Mouse (Mus musculus) frontal cortex, postnatal 36 days (tissue): ENCODE results near the gene Cd101.
A peak's percentile ranks its signal among the peaks of the same experiment; 100 is the strongest.

Experiments used
- DNase-seq, 2 experiments: peaks; one replicate each; pipeline ENCODE4 v3.0.0; 2022; ENCODE audit warnings: low spot score in 2 of 2

Cd101 gene

GRCm38 (mm10) chr3:101029339-101029738 lies at the start of gene Cd101:
Gene Cd101 (minus strand): TSS chr3:101029556.
- no peak for DNase-seq

GRCm38 (mm10) chr3:101078344-101078743 lies 49.0 kb upstream of the Cd101 start:
- no peak for DNase-seq

GRCm38 (mm10) chr3:101077710-101078100 lies 48.3 kb upstream of the Cd101 start:
- no peak for DNase-seq

GRCm38 (mm10) chr3:101076966-101077709 lies 47.8 kb upstream of the Cd101 start:
- DNase-seq: no peak

- no peak for DNase-seq
Measured at GRCm38 (mm10) chr3:101075866-101076265, 46.5 kb upstream of the Cd101 start.

- no peak for DNase-seq
Measured at GRCm38 (mm10) chr3:101073384-101073783, 44.0 kb upstream of the Cd101 start.

GRCm38 (mm10) chr3:101072506-101073215 lies 43.3 kb upstream of the Cd101 start:
- no peak for DNase-seq

- DNase-seq: no peak
Measured at GRCm38 (mm10) chr3:101071576-101071975, 42.2 kb upstream of the Cd101 start.

- no peak for DNase-seq
Measured at GRCm38 (mm10) chr3:101070796-101071235, 41.5 kb upstream of the Cd101 start.

- no peak for DNase-seq
Measured at GRCm38 (mm10) chr3:101070230-101070795, 41.0 kb upstream of the Cd101 start.

- DNase-seq: no peak
Measured at GRCm38 (mm10) chr3:101068701-101069100, 39.3 kb upstream of the Cd101 start.

GRCm38 (mm10) chr3:101066175-101066574 lies 36.8 kb upstream of the Cd101 start:
- DNase-seq: no peak

GRCm38 (mm10) chr3:101061865-101062585 lies 32.7 kb upstream of the Cd101 start:
- DNase-seq: peak; percentile 33 to 78

- DNase-seq: no peak
Measured at GRCm38 (mm10) chr3:101059214-101059613, 29.9 kb upstream of the Cd101 start.

GRCm38 (mm10) chr3:101058203-101058602 lies 28.8 kb upstream of the Cd101 start:
- no peak for DNase-seq

- no peak for DNase-seq
Measured at GRCm38 (mm10) chr3:101055216-101055615, 25.9 kb upstream of the Cd101 start.

- no peak for DNase-seq
Measured at GRCm38 (mm10) chr3:101051601-101052000, 22.2 kb upstream of the Cd101 start.

GRCm38 (mm10) chr3:101049997-101050396 lies 20.6 kb upstream of the Cd101 start:
- DNase-seq: no peak

- no peak for DNase-seq
Measured at GRCm38 (mm10) chr3:101048781-101049180, 19.4 kb upstream of the Cd101 start.

GRCm38 (mm10) chr3:101047586-101048275 lies 18.4 kb upstream of the Cd101 start:
- DNase-seq: peak; percentile 80 to 84

GRCm38 (mm10) chr3:101045431-101045830 lies 16.1 kb upstream of the Cd101 start:
- DNase-seq: no peak
